Mouse (Mus musculus) myocyte (in vitro differentiated cells): Measurements from ENCODE around the gene Cadm2.

Experiments
- CEBPB ChIP-seq: IDR thresholded peaks from 2 replicates; pipeline ENCODE4 v1.6.1; 2011; ENCODE audit warnings: mild to moderate bottlenecking, moderate library complexity; ENCODE audit not compliant: poor library complexity, insufficient read depth, severe bottlenecking
- E2F4 ChIP-seq: IDR thresholded peaks from one replicate; pipeline ENCODE4 v1.6.1; 2011; ENCODE audit warnings: mild to moderate bottlenecking, control low read depth, moderate library complexity; ENCODE audit not compliant: insufficient read depth
- MAX ChIP-seq: IDR thresholded peaks from one replicate; pipeline ENCODE4 v1.6.1; 2011; ENCODE audit warnings: low read depth, mild to moderate bottlenecking, control low read depth
- MYOG ChIP-seq, 3 experiments: IDR thresholded peaks; one replicate each; pipeline ENCODE4 v1.6.1; 2011; ENCODE audit warnings: control low read depth in 2 of 3, low read depth in 2 of 3, mild to moderate bottlenecking in 2 of 3; ENCODE audit not compliant: insufficient read length in 2 of 3, control insufficient read depth in 1 of 3, insufficient read depth in 1 of 3
- POLR2A ChIP-seq: IDR thresholded peaks from one replicate; pipeline ENCODE4 v1.6.1; 2011; ENCODE audit warnings: low read depth, mild to moderate bottlenecking, control low read depth, moderate library complexity; ENCODE audit not compliant: insufficient read length
- POLR2AphosphoS2 ChIP-seq: IDR thresholded peaks from one replicate; pipeline ENCODE4 v1.6.1; 2011; ENCODE audit warnings: low read depth, control low read depth; ENCODE audit not compliant: insufficient read length
- REST ChIP-seq: IDR thresholded peaks from one replicate; pipeline ENCODE4 v1.6.1; 2011; ENCODE audit warnings: mild to moderate bottlenecking, control low read depth, moderate library complexity; ENCODE audit not compliant: insufficient read depth, insufficient read length
- SRF ChIP-seq: IDR thresholded peaks from one replicate; pipeline ENCODE4 v1.6.1; 2011; ENCODE audit warnings: low read depth; ENCODE audit not compliant: control insufficient read depth, insufficient read length
- TCF12 ChIP-seq: IDR thresholded peaks from one replicate; pipeline ENCODE4 v1.6.1; 2011; ENCODE audit warnings: mild to moderate bottlenecking, control low read depth; ENCODE audit not compliant: poor library complexity, insufficient read depth, severe bottlenecking
- USF1 ChIP-seq: IDR thresholded peaks from one replicate; pipeline ENCODE4 v1.6.1; 2011; ENCODE audit warnings: low read depth, mild to moderate bottlenecking, control low read depth, moderate library complexity

GRCm38 (mm10) chr16:67346621-67347290 lies 274.0 kb downstream of the Cadm2 start:
- no peak for TF ChIP-seq POLR2A
- TF ChIP-seq TCF12: no peak
- no peak for TF ChIP-seq SRF
- TF ChIP-seq E2F4: no peak
- TF ChIP-seq REST: no peak
- no peak for TF ChIP-seq CEBPB
- TF ChIP-seq MYOG (IDR thresholded peaks at IDR 0.05; ENCODE audit: control insufficient read depth in 1 of 3, insufficient read depth in 1 of 3, insufficient read length in 2 of 3, low read depth in 2 of 3): no peak
- TF ChIP-seq MAX: no peak
- TF ChIP-seq POLR2AphosphoS2: no peak
- TF ChIP-seq USF1: no peak
